Mouse (Mus musculus): ENCODE measurements around the gene Tmem54.

GRCm38 (mm10) chr4:129129387-129129786 is 24.0 kb downstream of the Tmem54 start:
- TF ChIP-seq POLR2A (IDR thresholded peaks at IDR 0.05; ENCODE audit: extremely low read depth, insufficient read depth, low read length) (no peak), CTCF (IDR thresholded peaks at IDR 0.05; ENCODE audit: extremely low read depth, insufficient read depth, low read length) (no peak)

Measured in cortical plate, adult 2 months (tissue).